Mouse (Mus musculus) WW6 (cell line): ENCODE measurements at regions not wholly inside any gene's neighbourhood (a gene's known extent, or its start where the extent isn't known, plus 50 kb on each side); places are given as distances from the start of the nearest gene placed in this dataset.

Source experiments
- DNase-seq: peaks from one replicate; pipeline ENCODE4 v3.0.0-alpha.2; 2013; ENCODE audit warnings: low read depth, low spot score

- DNase-seq: no peak
These were observed 65.9 kb upstream of the Inpp5a start for GRCm38 (mm10) chr7:139323026-139323425.

GRCm38 (mm10) chr7:139327030-139327429 lies 61.9 kb upstream of the Inpp5a start:
- DNase-seq: no peak

GRCm38 (mm10) chr7:139332791-139333190 lies 56.1 kb upstream of the Inpp5a start:
- DNase-seq: no peak

GRCm38 (mm10) chr7:139337998-139338397 lies 50.9 kb upstream of the Inpp5a start:
- peak; percentile 3 for DNase-seq
